Mouse (Mus musculus) retina, postnatal 7 days (tissue): Measurements from ENCODE around the gene Rapgef2.
"Not testable (repeated sequence)": the region's sequence is repeated elsewhere in the genome, so short reads cannot be mapped to it uniquely, and the experiment has no call there.

Source experiments
- DNase-seq: peaks from one replicate; pipeline ENCODE4 v3.0.0-alpha.2; 2012; ENCODE audit warnings: low read depth, low spot score

Rapgef2 gene

GRCm38 (mm10) chr3:79234485-79234884, 51.8 kb downstream of the Rapgef2 start:
- no peak for DNase-seq

- DNase-seq, result no peak
Measured at GRCm38 (mm10) chr3:79233478-79234415, 52.6 kb downstream of the Rapgef2 start.

GRCm38 (mm10) chr3:79230718-79231117, 55.6 kb downstream of the Rapgef2 start:
- no peak for DNase-seq

DNA sequence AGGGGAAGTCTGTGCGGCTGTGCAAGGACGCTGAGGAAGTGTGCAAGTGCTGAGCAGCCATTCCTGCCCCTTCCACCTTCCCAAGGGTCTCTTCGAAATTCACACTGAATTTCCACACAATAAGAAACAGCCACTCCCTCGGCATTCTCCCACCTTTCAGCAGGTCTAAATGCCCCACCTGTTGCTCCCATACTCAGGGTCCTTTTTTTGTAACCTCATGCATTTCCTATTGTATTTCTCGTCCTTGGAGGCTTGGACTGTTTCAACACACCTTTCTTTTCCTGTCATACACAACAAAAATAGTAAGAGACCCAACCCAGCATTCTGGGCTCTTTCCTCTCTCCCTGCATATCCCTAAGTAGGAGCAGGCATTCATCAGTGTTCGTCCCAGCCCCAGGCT, 56.8 kb downstream of the Rapgef2 start:
- DNase-seq, result no peak

GRCm38 (mm10) chr3:79228304-79228703, 58.0 kb downstream of the Rapgef2 start:
- no peak for DNase-seq

- no peak for DNase-seq
Measured at GRCm38 (mm10) chr3:79227356-79228088, 58.8 kb downstream of the Rapgef2 start.

GRCm38 (mm10) chr3:79226807-79227206, 59.5 kb downstream of the Rapgef2 start:
- DNase-seq, result not testable (repeated sequence)

GRCm38 (mm10) chr3:79225888-79226287, 60.4 kb downstream of the Rapgef2 start:
- no peak for DNase-seq

- DNase-seq, result no peak
Measured at GRCm38 (mm10) chr3:79224352-79224751, 62.0 kb downstream of the Rapgef2 start.

GRCm38 (mm10) chr3:79223281-79223680, 63.0 kb downstream of the Rapgef2 start:
- no peak for DNase-seq

GRCm38 (mm10) chr3:79222192-79222960, 63.9 kb downstream of the Rapgef2 start:
- no peak for DNase-seq

DNA sequence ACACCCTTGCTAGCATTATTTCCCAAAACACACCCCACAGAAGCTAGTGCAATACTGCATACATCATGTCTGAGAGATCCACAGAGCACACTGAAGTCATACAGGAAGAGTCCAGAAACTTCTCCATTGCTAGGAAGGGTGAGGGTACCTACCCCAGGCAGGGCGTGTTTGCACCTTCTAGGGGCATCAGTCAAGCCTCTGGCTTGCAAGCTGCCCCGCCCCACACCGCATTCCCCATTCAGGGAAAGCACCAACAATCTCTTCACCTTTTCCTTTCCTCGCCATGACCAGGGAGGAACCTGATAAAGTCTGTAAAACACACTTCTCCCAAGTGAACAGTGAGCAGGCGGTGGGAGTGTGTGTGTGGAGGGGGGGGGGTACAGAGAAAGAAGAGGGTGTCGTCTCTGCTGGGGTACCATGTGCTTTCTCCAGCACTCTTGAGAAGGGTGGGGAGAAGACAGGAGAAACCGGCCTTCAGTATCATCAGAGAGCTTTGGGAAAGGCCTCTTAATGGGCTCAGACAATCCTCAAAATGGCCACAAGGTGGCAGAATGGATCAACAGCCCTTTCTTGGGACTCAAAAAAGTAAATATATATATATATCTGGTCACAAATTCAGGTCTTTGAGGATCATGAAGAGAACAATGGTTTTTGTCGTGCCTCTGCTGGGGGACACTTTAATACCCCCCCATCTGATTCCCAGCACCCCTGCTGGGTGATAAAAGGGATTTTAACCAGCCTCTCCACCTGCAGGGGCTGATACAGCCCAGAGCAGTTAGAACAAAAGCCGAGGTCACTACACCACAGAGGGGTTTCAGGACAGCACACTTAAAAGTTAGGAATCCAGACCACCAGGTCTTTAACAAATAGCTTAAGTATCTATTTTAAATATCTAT, 64.8 kb downstream of the Rapgef2 start:
- peak; percentile 56 for DNase-seq

DNA sequence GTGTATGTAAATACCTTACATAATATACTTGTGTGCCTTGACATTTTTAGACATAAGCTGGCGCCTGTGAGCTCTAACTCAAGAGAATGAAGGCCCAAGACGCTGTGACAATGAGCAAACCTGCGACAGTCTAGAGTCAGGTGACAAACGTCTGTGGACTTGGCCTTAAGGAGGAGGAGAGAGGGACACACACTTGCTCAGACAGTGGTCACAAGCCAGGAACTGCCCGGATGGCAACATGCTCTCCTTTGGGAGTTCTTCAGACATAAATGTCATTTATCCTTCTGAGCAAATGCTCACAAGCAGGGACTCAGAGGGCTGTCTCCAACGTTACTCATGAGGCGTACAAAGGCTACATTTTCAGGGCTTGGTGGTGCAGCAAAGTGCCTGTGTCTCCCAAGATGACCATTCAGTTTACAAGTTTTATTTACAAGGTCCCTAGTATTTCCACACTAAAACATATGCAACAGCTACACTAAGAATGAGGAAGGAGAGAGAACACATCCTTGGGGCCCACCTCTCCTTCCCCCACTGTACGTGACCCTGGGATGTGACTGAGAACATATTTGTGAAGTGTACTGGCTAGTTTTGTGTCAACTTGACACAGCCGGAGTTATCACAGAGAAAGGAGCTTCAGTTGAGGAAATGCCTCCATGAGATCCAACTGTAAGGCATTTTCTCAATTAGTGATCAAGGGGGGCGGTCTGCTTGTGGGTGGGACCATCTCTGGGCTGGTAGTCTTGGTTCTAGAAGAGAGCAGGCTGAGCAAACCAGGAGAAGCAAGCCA, 67.0 kb downstream of the Rapgef2 start:
- DNase-seq, result no peak

DNA sequence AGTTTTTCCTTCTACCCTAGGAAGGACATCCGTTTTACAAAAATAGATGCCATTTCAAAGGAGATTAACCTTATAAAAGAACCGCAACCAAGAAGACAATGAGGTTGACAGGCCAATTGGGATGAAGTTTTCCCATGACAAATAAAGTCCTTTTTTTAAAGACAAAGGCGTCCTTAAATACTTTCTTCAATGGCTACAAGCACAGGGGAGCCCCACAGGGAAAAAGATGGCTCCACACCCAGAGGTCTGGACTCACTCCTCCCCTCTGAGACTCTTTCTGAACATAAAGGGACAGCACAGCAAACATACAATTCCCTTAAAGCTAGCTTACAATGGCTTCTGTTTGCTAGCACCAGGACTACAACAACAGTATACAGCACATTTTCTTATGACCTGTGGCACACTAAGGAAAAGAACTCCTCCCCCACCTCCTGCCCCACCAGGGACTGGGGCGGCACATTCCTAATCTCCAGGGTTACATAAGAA, 67.7 kb downstream of the Rapgef2 start:
- DNase-seq, result no peak

- no peak for DNase-seq
Measured at GRCm38 (mm10) chr3:79210243-79210642, 76.1 kb downstream of the Rapgef2 start.

DNA sequence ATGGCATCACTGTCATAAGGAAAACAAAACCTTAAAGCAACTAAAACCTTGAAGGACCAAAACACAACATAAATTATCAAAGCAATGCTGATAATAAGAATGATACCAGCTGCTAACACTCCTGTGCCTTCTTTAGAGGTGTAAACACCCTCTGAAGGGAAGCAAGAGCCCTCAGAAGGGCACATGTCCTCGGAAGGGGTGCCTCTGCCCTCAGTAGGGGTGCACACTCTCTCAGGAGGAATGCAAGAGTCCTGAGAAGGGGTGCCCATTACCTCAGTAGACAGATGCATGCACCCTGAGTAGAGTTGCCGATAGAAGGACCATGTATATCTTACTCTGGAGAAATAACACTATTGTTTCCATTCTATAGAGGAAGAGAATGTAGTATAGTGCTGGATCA, 79.1 kb downstream of the Rapgef2 start:
- no peak for DNase-seq

DNA sequence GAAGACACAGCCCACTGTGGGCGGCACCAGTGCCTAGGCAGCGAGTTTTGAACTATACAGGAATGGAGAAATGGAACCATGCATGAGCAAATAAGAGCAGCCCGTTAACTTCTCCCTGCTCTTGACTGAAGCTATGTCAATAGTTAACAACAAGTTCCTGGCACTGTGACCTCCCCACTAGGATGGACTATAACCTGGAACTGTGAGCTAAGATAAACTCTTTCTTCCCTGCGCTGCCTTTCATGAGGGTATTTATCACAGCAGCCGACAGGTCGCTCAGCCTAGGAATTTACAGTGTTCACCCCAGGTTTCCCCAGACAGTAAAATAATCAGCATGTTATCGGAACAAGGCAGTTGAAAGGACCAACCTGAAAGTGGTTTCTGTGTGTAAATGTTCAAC, 79.8 kb downstream of the Rapgef2 start:
- no peak for DNase-seq

DNA sequence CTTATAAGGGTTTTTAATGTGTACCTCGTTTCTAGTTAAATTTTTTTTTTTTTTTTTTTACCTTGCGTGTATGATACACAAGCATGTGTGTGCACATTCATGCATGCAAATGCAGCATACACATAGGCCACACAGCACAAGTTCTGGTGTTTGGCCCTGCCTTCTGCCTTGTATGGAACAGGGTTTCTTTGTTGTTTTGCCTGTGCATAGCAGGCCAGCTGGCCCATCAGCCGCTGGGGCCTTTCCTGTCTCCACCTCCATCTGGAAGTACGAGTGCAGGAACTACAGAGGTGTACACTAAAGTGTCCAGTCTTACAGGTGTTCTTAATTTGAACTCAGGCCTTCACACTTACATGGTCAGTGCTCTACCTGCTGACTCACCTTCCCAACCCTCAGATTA, 80.3 kb downstream of the Rapgef2 start:
- DNase-seq, result no peak

DNA sequence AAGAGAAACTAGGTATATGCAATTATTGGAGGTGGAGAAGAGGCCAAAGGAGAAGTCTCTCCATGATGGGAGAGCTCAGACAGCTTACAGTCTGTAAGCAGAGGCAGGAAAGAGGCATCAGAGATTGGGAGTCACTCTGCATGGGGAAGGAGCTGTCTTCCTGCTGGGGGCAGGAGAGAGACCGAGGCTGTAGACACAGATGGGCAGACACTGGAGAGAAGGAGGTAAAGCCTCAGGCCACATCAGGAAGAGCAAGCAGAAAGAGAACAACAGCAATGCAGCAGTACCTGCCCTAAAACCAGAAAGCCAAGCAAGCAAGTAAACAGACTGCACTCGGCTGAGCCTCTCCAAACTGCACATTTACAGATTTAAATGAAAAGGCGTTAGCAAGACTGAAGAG, 81.2 kb downstream of the Rapgef2 start:
- DNase-seq, result no peak

GRCm38 (mm10) chr3:79204261-79204660, 82.1 kb downstream of the Rapgef2 start:
- DNase-seq, result no peak
